Mouse (Mus musculus) megakaryocyte, embryonic 14.5 days (primary cell): Measurements from ENCODE around the gene Rpl10.

Experiments
- FLI1 ChIP-seq: IDR thresholded peaks from 2 replicates; pipeline ENCODE4 v1.6.1; 2012; ENCODE audit warnings: low read length, inconsistent platforms, mixed read lengths
- GATA1 ChIP-seq: IDR thresholded peaks from 3 replicates; pipeline ENCODE4 v1.6.1; 2012; ENCODE audit warnings: mixed read lengths, low read length, inconsistent platforms, borderline replicate concordance

GRCm38 (mm10) chrX:74277916-74278315, 7.3 kb downstream of the Rpl10 start:
- TF ChIP-seq GATA1: no peak
- no peak for TF ChIP-seq FLI1
